Mouse (Mus musculus) midbrain, embryonic 13.5 days (tissue): ENCODE measurements around the gene Mrpl12. TPM values are rescaled to one million over a fixed set of nuclear protein-coding genes. Genes with fewer than 3 reads are reported as not detected.

ENCODE experiments used
- ATAC-seq: fragments of 200-750 bp; cut with Nextera tagmentation; 2 replicates; pipeline ENCODE4 v1.8.0; 2017; ENCODE audit warnings: mild to moderate bottlenecking, moderate TSS enrichment, moderate library complexity
- H3K27ac ChIP-seq: fragments of 300-500 bp; sonication (generic); 2 replicates; pipeline ENCODE4 v1.5.1; 2015; ENCODE audit warnings: inconsistent platforms, mild to moderate bottlenecking, moderate library complexity
- H3K27me3 ChIP-seq: fragments of 300-500 bp; sonication (generic); 2 replicates; pipeline ENCODE4 v1.6.1; 2015; ENCODE audit warnings: mild to moderate bottlenecking, inconsistent platforms
- H3K36me3 ChIP-seq: fragments of 300-500 bp; sonication (generic); 2 replicates; pipeline ENCODE4 v1.6.1; 2015; ENCODE audit warnings: mild to moderate bottlenecking, inconsistent platforms
- H3K4me1 ChIP-seq: fragments of 300-500 bp; sonication (generic); replicated peaks from 2 replicates; pipeline ENCODE4 v1.6.1; 2015; ENCODE audit warnings: inconsistent platforms
- H3K4me2 ChIP-seq: fragments of 300-500 bp; sonication (generic); replicated peaks from 2 replicates; pipeline ENCODE4 v1.6.1; 2015; ENCODE audit warnings: moderate library complexity, mild to moderate bottlenecking, inconsistent platforms
- H3K4me3 ChIP-seq: fragments of 300-500 bp; sonication (generic); replicated peaks from 2 replicates; pipeline ENCODE4 v1.5.1; 2015; ENCODE audit warnings: mild to moderate bottlenecking, inconsistent platforms
- H3K9ac ChIP-seq: fragments of 300-500 bp; sonication (generic); replicated peaks from 2 replicates; pipeline ENCODE4 v1.6.1; 2015; ENCODE audit warnings: mild to moderate bottlenecking, inconsistent platforms
- H3K9me3 ChIP-seq: fragments of 300-500 bp; sonication (generic); 2 replicates; pipeline ENCODE4 v1.6.1; 2016; ENCODE audit warnings: mild to moderate bottlenecking, inconsistent platforms
- WGBS: fragments of 180-500 bp; shearing (Covaris S2); methylation state at CpG from one replicate; pipeline ENCODE4 v1.1.7; 2015; 5-methylcytosine and 5-hydroxymethylcytosine counted together
- polyA plus RNA-seq: library from polyadenylated mRNA; unstranded; fragments of >200 nt; fragmentation: Nextera tagmentation; extraction: Ambion mirVana; gene quantifications from 2 replicates; pipeline ENCODE4 v1.2.1, GENCODE M21; 2015

The Mrpl12 gene
- polyA plus RNA-seq, 1 experiment from 2014 or later, result 113 TPM

GRCm38 (mm10) chr11:120455413-120455812 is 29.0 kb upstream of the Mrpl12 start:
- WGBS, result 93% methylated on average over 7 of the region's 7 CpGs
- Histone ChIP-seq H3K27ac (no peak overlapping the region), H3K4me2 (no peak overlapping the region), H3K9ac (no peak overlapping the region), H3K4me1 (peaks cover 25% of the 10 kb centered on the region), H3K4me3 (no peak overlapping the region), H3K27me3 (no peaks in the 10 kb centered on the region), H3K36me3 (peaks cover 12% of the 10 kb centered on the region), H3K9me3 (no peaks in the 10 kb centered on the region)
- no peak for ATAC-seq

GRCm38 (mm10) chr11:120457370-120457769 is 27.0 kb upstream of the Mrpl12 start:
- Histone ChIP-seq H3K9me3 (no peaks in the 10 kb centered on the region), H3K4me2 (peak overlapping the region; percentile 95), H3K27me3 (no peaks in the 10 kb centered on the region), H3K36me3 (peaks cover 30% of the 10 kb centered on the region), H3K27ac (0 out of 2 replicates have a peak overlapping the region, but pooled peaks have one; percentile 71), H3K4me3 (peak overlapping the region; percentile 80), H3K9ac (peak overlapping the region; percentile 89), H3K4me1 (peaks cover 25% of the 10 kb centered on the region)
- ATAC-seq, result no peak
- 41% methylated on average over 14 of the region's 14 CpGs for WGBS

GRCm38 (mm10) chr11:120457772-120458751 is 26.4 kb upstream of the Mrpl12 start, which contains the start of the genes Oxld1 and Ccdc137:
Gene Oxld1, minus strand, starts transcription at chr11:120458068.
Gene Ccdc137, plus strand, starts transcription at chr11:120458115.
- 4% methylated on average over 62 of the region's 62 CpGs for WGBS
- H3K4me3 ChIP-seq, result peak within 1 kb of the TSS; percentile 80
- peak within 1 kb of the TSS; percentile 89 for H3K9ac ChIP-seq
- peak within 1 kb of the TSS; percentile 71 for H3K27ac ChIP-seq
- no peaks in the 10 kb centered on the region for H3K27me3 ChIP-seq
- peaks cover 37% of the 10 kb centered on the region for H3K36me3 ChIP-seq
- ATAC-seq, result peak; percentile 96
- peak within 1 kb of the TSS; percentile 95 for H3K4me2 ChIP-seq
- no peaks in the 10 kb centered on the region for H3K9me3 ChIP-seq
- H3K4me1 ChIP-seq, result peaks cover 25% of the 10 kb centered on the region

GRCm38 (mm10) chr11:120458847-120459597 is 25.4 kb upstream of the Mrpl12 start:
- Histone ChIP-seq H3K9ac (peak overlapping the region; percentile 89), H3K9me3 (no peaks in the 10 kb centered on the region), H3K27ac (no peak overlapping the region), H3K4me3 (peak overlapping the region; percentile 80), H3K27me3 (no peaks in the 10 kb centered on the region), H3K4me2 (peak overlapping the region; percentile 95), H3K36me3 (peaks cover 47% of the 10 kb centered on the region), H3K4me1 (peaks cover 25% of the 10 kb centered on the region)
- WGBS, result 77% methylated on average over 6 of the region's 6 CpGs
- ATAC-seq, result no peak

GRCm38 (mm10) chr11:120463536-120463935 is 20.9 kb upstream of the Mrpl12 start:
- no peaks in the 10 kb centered on the region for H3K9me3 ChIP-seq
- H3K4me2 ChIP-seq, result no peak overlapping the region
- WGBS, result 91% methylated on average over 2 of the region's 2 CpGs
- peaks cover 30% of the 10 kb centered on the region for H3K4me1 ChIP-seq
- no peak overlapping the region for H3K27ac ChIP-seq
- H3K9ac ChIP-seq, result no peak overlapping the region
- no peak for ATAC-seq
- H3K36me3 ChIP-seq, result peaks cover 60% of the 10 kb centered on the region
- H3K27me3 ChIP-seq, result no peaks in the 10 kb centered on the region
- H3K4me3 ChIP-seq, result no peak overlapping the region

GRCm38 (mm10) chr11:120464365-120464764 is 20.0 kb upstream of the Mrpl12 start:
- Histone ChIP-seq H3K4me2 (no peak overlapping the region), H3K9ac (no peak overlapping the region), H3K9me3 (no peaks in the 10 kb centered on the region), H3K27ac (no peak overlapping the region), H3K4me1 (peaks cover 27% of the 10 kb centered on the region), H3K36me3 (peaks cover 65% of the 10 kb centered on the region), H3K27me3 (no peaks in the 10 kb centered on the region), H3K4me3 (no peak overlapping the region)
- no peak for ATAC-seq
- WGBS, result 83% methylated on average over 5 of the region's 5 CpGs

GRCm38 (mm10) chr11:120465521-120465920 is 18.9 kb upstream of the Mrpl12 start:
- no peaks in the 10 kb centered on the region for H3K27me3 ChIP-seq
- peaks cover 26% of the 10 kb centered on the region for H3K4me1 ChIP-seq
- 91% methylated on average over 4 of the region's 4 CpGs for WGBS
- ATAC-seq, result no peak
- H3K4me2 ChIP-seq, result peak overlapping the region; percentile 98; the same call in 1 of the 2 replicates
- 0 out of 2 replicates have a peak overlapping the region, but pooled peaks have one; percentile 99 for H3K4me3 ChIP-seq
- H3K36me3 ChIP-seq, result peaks cover 68% of the 10 kb centered on the region
- no peaks in the 10 kb centered on the region for H3K9me3 ChIP-seq
- no peak overlapping the region for H3K27ac ChIP-seq
- H3K9ac ChIP-seq, result no peak overlapping the region

GRCm38 (mm10) chr11:120467051-120467735 is 17.2 kb upstream of the Mrpl12 start, which contains the start of gene Arl16:
Gene Arl16, minus strand, starts transcription at chr11:120467607.
- Histone ChIP-seq H3K9ac (peak within 1 kb of the TSS; percentile 95), H3K4me1 (peaks cover 26% of the 10 kb centered on the region), H3K27me3 (no peaks in the 10 kb centered on the region), H3K27ac (peak within 1 kb of the TSS; percentile 85), H3K4me2 (peak within 1 kb of the TSS; percentile 98), H3K9me3 (no peaks in the 10 kb centered on the region), H3K36me3 (peaks cover 68% of the 10 kb centered on the region), H3K4me3 (peak within 1 kb of the TSS; percentile 99)
- peak; percentile 100 for ATAC-seq
- WGBS, result under 1% methylated on average over 48 of the region's 54 CpGs

GRCm38 (mm10) chr11:120467736-120468092 is 16.7 kb upstream of the Mrpl12 start:
- no peak for ATAC-seq
- Histone ChIP-seq H3K4me1 (peaks cover 26% of the 10 kb centered on the region), H3K36me3 (peaks cover 68% of the 10 kb centered on the region), H3K27me3 (no peaks in the 10 kb centered on the region), H3K27ac (peak overlapping the region; percentile 72; the same call in 1 of the 2 replicates), H3K4me2 (peak overlapping the region; percentile 84), H3K9me3 (no peaks in the 10 kb centered on the region), H3K4me3 (peak overlapping the region; percentile 99), H3K9ac (peak overlapping the region; percentile 91)
- 1% methylated on average over 33 of the region's 33 CpGs for WGBS

GRCm38 (mm10) chr11:120472052-120472451 is 12.4 kb upstream of the Mrpl12 start:
- Histone ChIP-seq H3K4me3 (no peak overlapping the region), H3K27ac (no peak overlapping the region), H3K4me2 (no peak overlapping the region), H3K27me3 (no peaks in the 10 kb centered on the region), H3K9ac (no peak overlapping the region), H3K9me3 (no peaks in the 10 kb centered on the region), H3K36me3 (peaks cover 79% of the 10 kb centered on the region), H3K4me1 (peaks cover 12% of the 10 kb centered on the region)
- WGBS, result 97% methylated on average over 6 of the region's 6 CpGs
- no peak for ATAC-seq

GRCm38 (mm10) chr11:120483448-120483934 is 922 bp upstream of the Mrpl12 start:
- peak; percentile 18; the same call in 1 of the 2 replicates for ATAC-seq
- Histone ChIP-seq H3K4me1 (peaks cover 21% of the 10 kb centered on the region), H3K9me3 (no peaks in the 10 kb centered on the region), H3K9ac (peak overlapping the region; percentile 90), H3K4me2 (peak overlapping the region; percentile 94), H3K27ac (peak overlapping the region; percentile 91), H3K36me3 (peaks cover 74% of the 10 kb centered on the region), H3K4me3 (peak overlapping the region; percentile 88), H3K27me3 (no peaks in the 10 kb centered on the region)
- 91% methylated on average over 7 of the region's 7 CpGs for WGBS
